Mouse (Mus musculus) fat pad, adult 2 months (tissue): ENCODE results near the gene Efcab6.
"Not testable (repeated sequence)": the region's sequence is repeated elsewhere in the genome, so short reads cannot be mapped to it uniquely, and the experiment has no call there.

Source experiments
- DNase-seq: peaks from one replicate; pipeline ENCODE4 v3.0.0-alpha.2; 2011; ENCODE audit warnings: low read depth, low spot score; ENCODE audit errors: extremely low read depth

Efcab6 gene

GRCm38 (mm10) chr15:84065140-84065539, at the start of gene Efcab6:
Gene Efcab6 (minus strand): TSS chr15:84065379.
- no peak for DNase-seq

- DNase-seq, result no peak
These were observed 48.7 kb upstream of the Efcab6 start for GRCm38 (mm10) chr15:84113873-84114272.

- DNase-seq, result no peak
These were observed 43.7 kb upstream of the Efcab6 start for GRCm38 (mm10) chr15:84108899-84109298.

- DNase-seq, result no peak
These were observed 40.8 kb upstream of the Efcab6 start for GRCm38 (mm10) chr15:84105924-84106500.

GRCm38 (mm10) chr15:84105105-84105923, 40.1 kb upstream of the Efcab6 start, which contains the start of gene Sult4a1:
Gene Sult4a1 (minus strand): TSS chr15:84105754.
- DNase-seq, result no peak

- DNase-seq, result no peak
These were observed 39.4 kb upstream of the Efcab6 start for GRCm38 (mm10) chr15:84104626-84105025.

GRCm38 (mm10) chr15:84097536-84097935, 32.4 kb upstream of the Efcab6 start:
- not testable (repeated sequence) for DNase-seq

- DNase-seq, result no peak
These were observed 30.9 kb upstream of the Efcab6 start for GRCm38 (mm10) chr15:84096051-84096450.

- DNase-seq, result no peak
These were observed 29.7 kb upstream of the Efcab6 start for GRCm38 (mm10) chr15:84094921-84095320.

- DNase-seq, result no peak
These were observed 21.6 kb upstream of the Efcab6 start for GRCm38 (mm10) chr15:84086775-84087174.

GRCm38 (mm10) chr15:84086364-84086763, 21.2 kb upstream of the Efcab6 start:
- DNase-seq, result no peak

- no peak for DNase-seq
These were observed 14.9 kb upstream of the Efcab6 start for GRCm38 (mm10) chr15:84080069-84080468.

GRCm38 (mm10) chr15:84079519-84079918, 14.3 kb upstream of the Efcab6 start:
- no peak for DNase-seq

- DNase-seq, result no peak
These were observed 13.5 kb upstream of the Efcab6 start for GRCm38 (mm10) chr15:84078667-84079066.

- no peak for DNase-seq
These were observed 12.0 kb upstream of the Efcab6 start for GRCm38 (mm10) chr15:84077151-84077550.

- no peak for DNase-seq
These were observed 9.6 kb upstream of the Efcab6 start for GRCm38 (mm10) chr15:84074705-84075185.

GRCm38 (mm10) chr15:84073911-84074704, 8.9 kb upstream of the Efcab6 start:
- DNase-seq, result no peak

- no peak for DNase-seq
These were observed 7.9 kb upstream of the Efcab6 start for GRCm38 (mm10) chr15:84073058-84073457.

- DNase-seq, result no peak
These were observed 7.0 kb upstream of the Efcab6 start for GRCm38 (mm10) chr15:84072226-84072625.

- no peak for DNase-seq
These were observed 5.0 kb upstream of the Efcab6 start for GRCm38 (mm10) chr15:84070116-84070676.

- no peak for DNase-seq
These were observed 4.4 kb upstream of the Efcab6 start for GRCm38 (mm10) chr15:84069455-84070050.
